Mouse (Mus musculus) gastrocnemius, adult 18-20 months (tissue): ENCODE measurements around the gene Tpd52l2. TPM values are rescaled to one million over a fixed set of nuclear protein-coding genes. Genes with fewer than 3 reads are reported as not detected.
A peak's percentile ranks its signal among the peaks of the same experiment; 100 is the strongest.

ENCODE experiments used
- DNase-seq: peaks from one replicate; pipeline ENCODE4 v3.0.0; 2021; ENCODE audit warnings: low spot score
- long read RNA-seq, 2 experiments: library from polyadenylated mRNA; stranded (forward); transcript quantifications; one replicate each; pipeline ENCODE4 v2.0.0; 2021
- total RNA-seq, 2 experiments: library from RNA; stranded (reverse); gene quantifications; 2 replicates each; pipeline ENCODE4 v1.2.3; 2021

Gene Tpd52l2
- 10 to 100 TPM; 48.9 to 51.1 TPM for total RNA-seq
- long read RNA-seq, experiment 1, transcript Tpd52l2-203 (9 exons, 985 nt): major isoform, 22 of 57 reads
- long read RNA-seq, experiment 1, transcript Tpd52l2-201 (7 exons, 2,950 nt): minor isoform, 18 of 57 reads
- long read RNA-seq, experiment 1, partial matches to known transcripts: 1 of 57 reads
- long read RNA-seq, experiment 1, other reads (novel, unspliced or antisense): 10 of 57 reads
- long read RNA-seq, experiment 2, transcript Tpd52l2-201 (7 exons, 2,950 nt): minor isoform, 11 of 57 reads
- long read RNA-seq, experiment 2, transcript Tpd52l2-203 (9 exons, 985 nt): major isoform, 23 of 57 reads
- long read RNA-seq, experiment 2, transcript Tpd52l2-204 (6 exons, 3,475 nt): minor isoform, 8 of 57 reads
- long read RNA-seq, experiment 2, partial matches to known transcripts: 3 of 57 reads
- long read RNA-seq, experiment 2, other reads (novel, unspliced or antisense): 11 of 57 reads

- DNase-seq: peak; percentile 92
Measured at GRCm38 (mm10) chr2:181496831-181497547, at the start of gene Tpd52l2. Gene Tpd52l2, plus strand, starts transcription at chr2:181497142.

DNA sequence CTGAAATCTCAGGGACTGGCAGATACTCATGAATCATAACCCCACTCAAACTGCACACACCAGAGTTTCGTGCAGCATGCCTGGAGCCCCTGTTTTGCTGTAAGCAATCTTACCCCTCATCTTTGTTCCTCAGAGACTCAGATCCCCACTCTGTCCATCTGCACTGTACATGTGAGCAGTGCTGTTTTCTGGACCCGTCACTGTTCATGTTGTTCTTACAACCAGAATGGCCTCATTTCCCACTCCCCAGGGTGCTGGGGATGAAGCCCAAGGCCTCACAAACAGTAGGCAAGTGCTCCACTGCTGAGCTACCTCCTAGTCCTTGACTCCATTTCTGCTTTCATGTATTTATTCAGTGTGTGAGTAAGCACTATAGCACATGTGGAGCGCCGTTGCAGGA is 44.8 kb upstream of the Tpd52l2 start:
- no peak for DNase-seq

DNA sequence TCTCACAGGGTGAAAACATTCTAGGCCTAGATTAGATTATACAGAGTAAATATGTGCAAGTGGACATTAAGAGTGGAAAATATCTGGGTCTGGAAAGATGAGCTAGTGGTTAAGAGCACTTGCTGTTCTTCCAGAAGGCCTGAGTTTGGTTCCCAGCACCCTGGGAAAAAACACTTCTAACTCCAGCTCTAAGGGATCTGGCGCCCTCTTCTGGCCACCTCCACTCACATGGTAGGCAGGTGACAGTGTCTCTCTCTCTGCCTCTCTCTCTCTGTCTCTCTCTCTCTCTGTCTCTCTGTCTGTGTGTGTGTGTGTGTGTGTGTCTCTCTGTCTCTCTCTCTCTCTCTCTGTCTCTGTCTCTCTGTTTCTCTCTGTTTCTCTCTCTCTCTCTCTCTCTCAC is 43.7 kb upstream of the Tpd52l2 start:
- DNase-seq: no peak

DNA sequence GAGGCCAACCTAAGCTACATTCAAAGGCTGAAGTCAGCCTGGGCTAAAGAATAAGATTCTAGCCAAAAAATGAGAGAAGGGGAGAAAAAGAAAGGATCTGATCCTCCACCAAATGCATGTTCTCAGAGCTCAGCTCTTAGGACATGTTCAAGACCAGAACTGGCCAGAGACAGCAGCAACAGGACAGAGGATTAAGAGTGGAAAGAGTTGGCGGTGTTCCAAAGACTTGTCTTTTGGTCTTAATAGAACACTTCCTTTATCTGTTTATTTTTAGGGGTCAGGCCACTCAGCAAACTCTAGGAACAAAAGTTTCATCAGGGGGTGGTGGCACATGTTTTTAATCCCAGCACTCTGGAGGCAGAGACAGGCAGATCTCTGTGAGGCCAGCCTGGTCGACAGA is 41.0 kb upstream of the Tpd52l2 start:
- DNase-seq: no peak

GRCm38 (mm10) chr2:181457831-181458230 is 39.1 kb upstream of the Tpd52l2 start:
- DNase-seq: no peak

DNA sequence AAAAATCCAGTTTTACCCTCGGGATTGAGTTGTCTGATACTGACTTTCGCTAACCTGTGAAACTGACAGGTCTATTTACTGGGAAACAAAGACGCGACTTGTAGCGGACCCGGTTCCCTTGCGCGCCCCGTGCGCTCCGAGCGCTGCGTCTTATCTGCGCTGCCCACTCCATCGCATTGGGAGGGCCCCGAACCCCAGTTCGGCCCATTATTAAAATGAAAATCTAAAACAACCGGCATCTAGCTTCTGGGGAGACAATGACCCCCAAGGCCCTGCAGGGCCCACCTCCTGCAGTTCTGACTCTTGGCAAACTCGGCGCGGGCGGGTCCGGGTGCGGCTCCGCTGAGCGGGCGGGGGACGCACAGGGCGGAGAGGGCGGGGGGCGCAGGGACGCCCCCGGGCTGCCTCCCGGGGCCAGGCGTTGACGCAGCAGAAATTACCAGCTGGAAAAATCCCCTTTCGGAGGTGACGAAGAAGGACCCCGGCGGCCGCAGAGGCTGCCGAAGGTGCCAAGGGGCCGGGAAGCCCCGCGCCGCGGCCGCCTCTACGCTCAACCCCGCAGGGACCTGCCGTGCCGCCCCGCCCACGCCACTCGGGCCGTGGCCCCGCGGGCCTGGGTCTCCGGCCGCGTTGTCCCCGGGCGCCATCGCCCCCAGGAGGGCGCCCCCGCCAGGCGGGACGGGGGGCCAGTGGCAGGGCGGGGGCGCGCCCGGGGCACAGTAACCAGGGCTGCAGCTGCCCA is 38.4 kb upstream of the Tpd52l2 start:
- no peak for DNase-seq

DNA sequence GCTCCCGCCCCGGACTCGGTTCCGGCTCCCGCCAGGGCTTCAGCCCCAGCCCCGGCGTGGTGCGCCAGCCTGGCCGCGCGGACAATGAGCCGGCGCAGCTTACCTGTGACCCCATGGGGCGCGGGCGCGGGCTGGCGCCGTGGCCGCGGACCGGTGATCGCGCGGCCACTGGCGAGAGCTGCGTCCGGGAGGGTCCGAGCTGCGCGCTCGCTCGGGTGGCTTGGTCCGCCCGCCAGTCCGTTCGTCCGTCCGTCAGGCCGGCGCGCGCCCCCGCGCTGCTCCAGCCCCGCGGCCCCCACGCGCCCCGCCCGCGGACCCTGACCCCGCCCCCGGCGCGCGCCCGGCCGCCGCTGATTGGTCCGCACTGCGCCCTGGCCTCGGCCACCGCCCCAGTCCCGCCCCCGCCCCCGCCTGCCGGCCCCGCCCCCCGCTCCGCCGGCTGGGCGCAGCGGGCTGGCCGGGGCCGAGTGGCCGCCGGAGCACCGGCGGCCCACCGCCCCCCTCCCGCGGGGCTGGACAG is 37.7 kb upstream of the Tpd52l2 start, which contains the start of gene Zbtb46:
Gene Zbtb46 (minus strand): TSS at position 274 of the 520 bp plus-strand sequence.
- peak; percentile 80 for DNase-seq

GRCm38 (mm10) chr2:181459673-181460621 is 37.0 kb upstream of the Tpd52l2 start:
- peak; percentile 48 for DNase-seq

GRCm38 (mm10) chr2:181461536-181462100 is 35.3 kb upstream of the Tpd52l2 start:
- no peak for DNase-seq

DNA sequence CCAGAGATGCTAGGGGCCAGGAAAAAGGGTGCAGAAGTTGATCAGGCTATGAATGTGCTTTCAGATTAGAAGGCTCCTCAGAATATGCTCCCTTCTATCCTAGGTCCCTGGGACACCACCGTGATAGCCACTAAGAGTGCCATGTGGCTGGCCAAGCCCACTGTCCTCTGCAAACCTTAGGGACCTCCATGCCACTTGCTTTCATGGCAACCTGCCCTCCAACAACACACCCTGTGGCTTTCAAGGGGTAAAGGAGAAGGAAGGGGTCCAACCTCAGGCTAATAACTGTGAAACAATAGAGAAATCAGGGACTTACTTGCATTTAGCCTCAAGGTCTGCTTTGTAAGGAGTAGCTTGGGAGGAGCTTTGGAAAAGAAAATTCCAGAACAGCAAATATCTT is 34.3 kb upstream of the Tpd52l2 start:
- DNase-seq: no peak

DNA sequence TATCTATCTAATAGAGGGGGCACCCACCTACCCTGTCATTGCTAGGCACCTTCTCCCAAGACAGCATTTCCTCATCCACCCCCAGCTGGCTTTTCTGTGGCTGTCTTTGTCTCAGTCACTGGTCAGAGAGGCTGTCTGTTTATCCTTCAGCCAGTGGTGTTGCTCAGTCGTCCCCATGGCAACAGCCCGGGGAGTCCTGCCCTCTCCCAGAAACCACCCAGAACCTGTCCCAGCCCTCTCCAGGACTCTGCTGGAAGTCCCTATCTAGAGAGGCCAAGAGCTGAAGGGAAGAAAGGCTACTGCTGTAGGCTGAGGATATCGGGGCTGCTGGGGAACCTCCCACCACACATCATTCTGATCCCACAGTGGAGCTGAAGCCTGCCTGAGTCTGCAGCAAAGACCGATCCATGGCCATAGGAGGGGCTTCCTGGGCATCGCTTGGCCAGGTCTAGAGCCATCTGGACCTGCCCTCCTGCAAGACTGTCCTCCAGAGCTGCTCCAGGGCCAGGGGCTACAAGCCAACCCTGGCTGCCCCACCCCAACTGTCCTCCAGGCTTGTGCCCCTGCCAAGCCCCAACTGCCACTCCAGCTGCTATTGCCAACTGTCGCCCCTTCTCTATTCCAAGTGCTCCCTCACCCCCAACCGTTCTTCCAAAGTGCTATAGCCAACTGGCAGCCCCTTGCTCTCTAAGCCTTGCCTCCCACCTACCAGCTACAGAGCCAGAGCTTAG is 33.8 kb upstream of the Tpd52l2 start:
- DNase-seq: no peak

- DNase-seq: no peak
Measured at GRCm38 (mm10) chr2:181465423-181465822, 31.5 kb upstream of the Tpd52l2 start.

- no peak for DNase-seq
Measured at GRCm38 (mm10) chr2:181470285-181470684, 26.7 kb upstream of the Tpd52l2 start.

DNA sequence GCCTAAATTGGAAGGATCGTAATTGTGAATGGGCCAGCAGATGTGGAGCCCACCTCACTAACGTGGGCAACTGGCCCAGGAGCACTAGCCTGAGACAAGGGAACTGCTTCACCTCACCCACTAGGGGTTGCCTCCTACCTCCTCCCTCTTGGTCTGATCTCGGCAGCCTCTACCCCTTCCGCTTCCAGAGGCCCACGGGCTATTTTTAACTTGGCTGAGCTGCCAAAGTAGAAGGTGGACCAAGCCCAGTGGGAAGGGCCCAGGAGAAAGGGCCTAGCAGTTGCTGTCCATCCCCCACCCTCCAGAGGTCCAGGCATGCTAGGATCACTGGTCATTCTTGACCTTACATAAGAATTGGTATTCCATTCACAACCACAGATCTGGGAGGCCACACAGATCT is 25.7 kb upstream of the Tpd52l2 start:
- peak; percentile 75 for DNase-seq

- DNase-seq: no peak
Measured at GRCm38 (mm10) chr2:181472256-181472827, 24.6 kb upstream of the Tpd52l2 start.

DNA sequence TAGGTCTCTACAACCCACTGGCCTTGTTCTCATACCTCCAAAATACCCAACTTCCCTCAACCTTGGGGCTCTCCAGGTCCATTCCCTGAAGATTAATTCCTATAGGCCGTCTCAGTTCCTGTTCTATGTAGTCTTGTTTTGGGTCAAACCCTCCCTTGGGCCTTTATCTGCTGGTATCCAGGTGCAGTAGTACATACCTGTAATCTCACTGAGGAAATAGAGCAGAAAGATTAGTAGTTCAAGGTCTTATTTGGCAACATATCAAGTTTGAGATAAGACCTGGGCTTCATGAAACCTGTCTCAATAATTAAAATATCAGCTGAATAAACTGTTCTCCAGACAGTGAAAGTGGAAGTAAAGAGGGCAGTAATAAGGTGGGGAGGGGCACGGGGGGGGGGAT is 13.8 kb upstream of the Tpd52l2 start:
- DNase-seq: no peak

GRCm38 (mm10) chr2:181483562-181484318 is 13.2 kb upstream of the Tpd52l2 start:
- no peak for DNase-seq
